Mouse (Mus musculus) Muller cell, postnatal 12 days (primary cell): ENCODE data around the gene Cog6.

Experiments used
- DNase-seq: peaks from one replicate; pipeline ENCODE4 v3.0.0-alpha.2; 2015; ENCODE audit errors: inconsistent ontology term

Gene Cog6

GRCm38 (mm10) chr3:53032432-53032831 is 15.4 kb upstream of the Cog6 start:
- DNase-seq: no peak

- no peak for DNase-seq
Measured at GRCm38 (mm10) chr3:53031586-53031985, 14.5 kb upstream of the Cog6 start.

- peak; percentile 64 for DNase-seq
Measured at GRCm38 (mm10) chr3:53029046-53029445, 12.0 kb upstream of the Cog6 start.

GRCm38 (mm10) chr3:53027333-53027732 is 10.3 kb upstream of the Cog6 start:
- DNase-seq: no peak

- DNase-seq: no peak
Measured at GRCm38 (mm10) chr3:53007411-53007810, 9.6 kb downstream of the Cog6 start.

GRCm38 (mm10) chr3:53004406-53005114 is 12.5 kb downstream of the Cog6 start:
- DNase-seq: peak; percentile 26

- no peak for DNase-seq
Measured at GRCm38 (mm10) chr3:53002076-53002475, 15.0 kb downstream of the Cog6 start.

- no peak for DNase-seq
Measured at GRCm38 (mm10) chr3:52999996-53000395, 17.0 kb downstream of the Cog6 start.

- no peak for DNase-seq
Measured at GRCm38 (mm10) chr3:52999016-52999744, 17.9 kb downstream of the Cog6 start.

GRCm38 (mm10) chr3:52997381-52997780 is 19.7 kb downstream of the Cog6 start:
- DNase-seq: no peak

- DNase-seq: no peak
Measured at GRCm38 (mm10) chr3:52996635-52997034, 20.4 kb downstream of the Cog6 start.

GRCm38 (mm10) chr3:52994666-52995065 is 22.4 kb downstream of the Cog6 start:
- DNase-seq: no peak

- DNase-seq: no peak
Measured at GRCm38 (mm10) chr3:52993296-52993695, 23.7 kb downstream of the Cog6 start.

GRCm38 (mm10) chr3:52990041-52990737 is 26.8 kb downstream of the Cog6 start:
- no peak for DNase-seq

- peak; percentile 11 for DNase-seq
Measured at GRCm38 (mm10) chr3:52985508-52985941, 31.5 kb downstream of the Cog6 start.

- DNase-seq: peak; percentile 42
Measured at GRCm38 (mm10) chr3:52983772-52984171, 33.3 kb downstream of the Cog6 start.

- no peak for DNase-seq
Measured at GRCm38 (mm10) chr3:52982993-52983392, 34.0 kb downstream of the Cog6 start.

- peak; percentile 59 for DNase-seq
Measured at GRCm38 (mm10) chr3:52974674-52975556, 42.1 kb downstream of the Cog6 start.

- DNase-seq: no peak
Measured at GRCm38 (mm10) chr3:52972916-52973315, 44.1 kb downstream of the Cog6 start.

- DNase-seq: no peak
Measured at GRCm38 (mm10) chr3:52967046-52967445, 50.0 kb downstream of the Cog6 start.

GRCm38 (mm10) chr3:52964206-52964605 is 52.8 kb downstream of the Cog6 start:
- DNase-seq: no peak

- DNase-seq: no peak
Measured at GRCm38 (mm10) chr3:52963441-52963840, 53.6 kb downstream of the Cog6 start.
